Mouse (Mus musculus): ENCODE data around the gene Tango6.

- TF ChIP-seq CTCF (IDR thresholded peaks at IDR 0.05; ENCODE audit: extremely low read depth, insufficient read length, insufficient replicate concordance, low read depth, low read length) (no peak), POLR2A (IDR thresholded peaks at IDR 0.05; ENCODE audit: low read depth, low read length) (no peak)
Observed at GRCm38 (mm10) chr8:106743361-106743760, 60.5 kb downstream of the Tango6 start.
